Mouse (Mus musculus): ENCODE results near the gene Lin7a.

DNA sequence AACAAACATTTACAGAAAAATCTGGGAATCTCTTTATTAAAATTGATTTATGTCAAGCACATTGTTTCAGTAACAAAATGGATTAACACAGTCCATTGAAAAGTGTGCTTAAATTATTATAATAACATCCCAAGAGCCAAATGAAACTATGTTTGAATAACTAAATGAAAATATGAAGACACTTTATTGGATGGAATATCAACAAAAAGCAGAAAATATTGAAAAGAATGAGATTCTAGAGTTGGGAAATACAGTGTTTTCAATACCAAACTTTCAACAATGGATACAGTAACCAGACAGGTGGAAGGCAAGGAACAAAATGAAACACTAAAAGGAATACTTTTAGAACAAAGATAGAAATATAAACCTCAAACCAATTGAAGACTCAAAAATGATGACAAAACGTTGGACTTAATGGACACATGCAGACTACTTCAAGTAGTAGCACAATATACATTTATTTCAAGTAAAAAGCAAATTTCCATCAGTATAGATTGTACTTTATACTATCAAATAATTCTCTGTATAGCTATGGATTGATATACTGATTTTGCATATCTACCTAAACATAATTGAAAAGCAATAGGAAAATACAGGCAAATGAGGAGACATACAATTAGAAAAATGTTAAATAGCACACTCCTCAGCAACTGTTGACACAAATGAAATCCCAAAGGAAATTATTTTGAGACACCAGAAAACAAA, 28.6 kb upstream of the Lin7a start:
- TF ChIP-seq GATA1 (IDR thresholded peaks at IDR 0.05; ENCODE audit: borderline replicate concordance, low read length) (no peak), FLI1 (IDR thresholded peaks at IDR 0.05; ENCODE audit: low read length) (no peak)

Data from megakaryocyte, embryonic 14.5 days (primary cell).